Mouse (Mus musculus) forebrain, embryonic 16.5 days (tissue): ENCODE measurements around the gene Scp2d1. TPM values are rescaled to one million over a fixed set of nuclear protein-coding genes. Genes with fewer than 3 reads are reported as not detected.

Experiments used
- ATAC-seq: fragments of 200-750 bp; cut with Nextera tagmentation; 2 replicates; pipeline ENCODE4 v1.8.0; 2017; ENCODE audit warnings: mild to moderate bottlenecking, moderate library complexity
- H3K27ac ChIP-seq: fragments of 300-500 bp; sonication (generic); 2 replicates; pipeline ENCODE4 v1.5.1; 2014; ENCODE audit warnings: low read length, control low read depth
- H3K27me3 ChIP-seq: fragments of 300-500 bp; sonication (generic); replicated peaks from 2 replicates; pipeline ENCODE4 v1.6.1; 2014; ENCODE audit warnings: low read length; ENCODE audit not compliant: control insufficient read depth, insufficient read depth
- H3K36me3 ChIP-seq: fragments of 300-500 bp; sonication (generic); 2 replicates; pipeline ENCODE4 v1.6.1; 2014; ENCODE audit not compliant: control insufficient read depth, insufficient read depth
- H3K4me1 ChIP-seq: fragments of 300-500 bp; sonication (generic); replicated peaks from 2 replicates; pipeline ENCODE4 v1.6.1; 2014; ENCODE audit warnings: low read length; ENCODE audit not compliant: control insufficient read depth, insufficient read depth
- H3K4me2 ChIP-seq: fragments of 300-500 bp; sonication (generic); 2 replicates; pipeline ENCODE4 v1.6.1; 2014; ENCODE audit warnings: mild to moderate bottlenecking, low read length, control low read depth
- H3K4me3 ChIP-seq: fragments of 300-500 bp; sonication (generic); replicated peaks from 2 replicates; pipeline ENCODE4 v1.5.1; 2014; ENCODE audit warnings: mild to moderate bottlenecking, low read length, control low read depth
- H3K9ac ChIP-seq: fragments of 300-500 bp; sonication (generic); replicated peaks from 2 replicates; pipeline ENCODE4 v1.6.1; 2014; ENCODE audit warnings: low read depth, low read length, control low read depth
- H3K9me3 ChIP-seq: fragments of 300-500 bp; sonication (generic); 2 replicates; pipeline ENCODE4 v1.6.1; 2016; ENCODE audit warnings: low read length; ENCODE audit not compliant: control insufficient read depth
- WGBS: fragments of 180-500 bp; shearing (Covaris S2); extraction: QIAGEN DNeasy Blood & Tissue Kit; methylation state at CpG from one replicate; pipeline ENCODE4 v1.1.7; 2014; 5-methylcytosine and 5-hydroxymethylcytosine counted together
- polyA plus RNA-seq: library from polyadenylated mRNA; unstranded; fragments of >200 nt; fragmentation: Nextera tagmentation; extraction: Ambion mirVana; gene quantifications from 2 replicates; pipeline ENCODE4 v1.2.1, GENCODE M21; 2015

The Scp2d1 gene
- polyA plus RNA-seq, 1 experiment from 2014 or later: not detected

DNA sequence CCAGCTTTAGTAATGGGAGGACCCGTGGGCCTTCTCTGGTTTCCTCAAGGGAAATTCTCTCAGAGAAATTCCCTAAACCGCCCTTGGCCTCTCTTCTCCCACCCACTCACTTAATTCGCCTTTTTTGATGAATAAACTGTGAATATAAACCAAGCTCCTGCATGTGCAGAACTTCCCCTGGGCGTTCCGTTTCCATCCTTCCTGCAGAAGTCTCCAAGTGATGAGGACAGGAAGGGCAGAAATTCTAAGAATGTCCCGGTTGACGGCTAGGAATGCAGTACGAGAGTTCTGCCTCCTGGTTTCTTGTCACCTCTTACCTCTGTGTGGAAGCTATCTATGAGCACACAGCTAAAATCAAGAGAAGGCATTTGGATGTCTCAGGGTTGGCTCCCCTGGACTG, 25.9 kb upstream of the Scp2d1 start:
- Histone ChIP-seq H3K36me3 (no peaks in the 10 kb centered on the region), H3K9ac (no peak overlapping the region), H3K4me3 (no peak overlapping the region), H3K9me3 (no peaks in the 10 kb centered on the region), H3K4me2 (no peak overlapping the region), H3K27ac (no peak overlapping the region), H3K27me3 (no peaks in the 10 kb centered on the region), H3K4me1 (no peaks in the 10 kb centered on the region)
- WGBS: 89% methylated on average over 8 of the region's 8 CpGs
- ATAC-seq: no peak

DNA sequence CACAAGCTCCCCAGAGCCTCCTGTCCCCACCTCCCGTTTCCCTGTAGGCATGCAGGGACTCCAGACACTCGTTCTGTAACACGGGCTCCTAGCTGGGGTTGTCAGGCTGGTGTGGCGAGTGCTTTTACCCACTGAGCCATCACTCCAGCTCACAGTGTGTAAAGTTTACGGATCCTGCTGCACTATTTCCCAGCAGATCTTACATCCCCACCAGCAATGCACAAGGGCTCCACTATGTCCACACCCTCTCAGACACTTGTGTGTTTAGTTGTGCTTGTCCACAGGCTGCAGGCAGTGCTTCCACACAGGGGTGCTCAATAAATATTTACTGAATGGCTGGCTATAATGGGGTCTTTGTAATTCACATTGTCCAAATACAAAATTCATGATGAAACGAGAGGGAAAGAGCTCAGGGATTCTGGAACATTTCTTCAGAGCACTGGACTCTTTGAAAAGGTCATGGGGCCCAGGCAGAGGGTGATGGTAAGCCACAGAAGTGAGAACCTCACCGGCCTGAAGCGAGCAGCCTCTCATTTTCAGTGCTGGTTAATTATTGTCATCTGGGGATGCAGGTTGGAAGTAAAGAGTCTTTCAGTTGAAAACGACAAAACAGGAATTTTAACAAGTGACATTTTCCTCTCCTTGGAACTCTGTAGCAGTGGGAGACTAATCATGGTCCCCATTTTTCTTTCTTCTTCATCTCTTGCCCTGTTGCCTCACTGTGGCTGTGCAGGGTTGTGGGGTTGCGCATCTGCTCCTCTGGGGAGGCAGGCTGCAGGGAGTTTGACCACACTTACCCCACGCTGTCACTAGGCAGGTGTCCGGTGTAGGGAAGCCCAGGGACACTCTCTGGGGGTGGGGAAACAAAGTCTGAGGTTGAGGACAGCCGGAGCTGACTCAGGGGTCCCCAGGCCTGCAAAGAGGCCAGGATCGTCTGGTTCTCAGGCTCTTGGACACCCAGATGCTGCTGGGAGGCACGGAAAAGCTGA, 15.4 kb upstream of the Scp2d1 start:
- ATAC-seq: no peak
- Histone ChIP-seq H3K9ac (no peak overlapping the region), H3K4me2 (no peak overlapping the region), H3K27me3 (no peaks in the 10 kb centered on the region), H3K9me3 (no peaks in the 10 kb centered on the region), H3K36me3 (no peaks in the 10 kb centered on the region), H3K4me1 (no peaks in the 10 kb centered on the region), H3K27ac (no peak overlapping the region), H3K4me3 (no peak overlapping the region)
- 58% methylated on average over 15 of the region's 15 CpGs for WGBS

GRCm38 (mm10) chr2:144828457-144828985, 5.1 kb downstream of the Scp2d1 start:
- Histone ChIP-seq H3K27me3 (no peaks in the 10 kb centered on the region), H3K9ac (no peak overlapping the region), H3K4me1 (no peaks in the 10 kb centered on the region), H3K9me3 (no peaks in the 10 kb centered on the region), H3K4me2 (no peak overlapping the region), H3K4me3 (no peak overlapping the region), H3K36me3 (no peaks in the 10 kb centered on the region), H3K27ac (no peak overlapping the region)
- ATAC-seq: no peak
- WGBS: 62% methylated on average over 8 of the region's 8 CpGs

DNA sequence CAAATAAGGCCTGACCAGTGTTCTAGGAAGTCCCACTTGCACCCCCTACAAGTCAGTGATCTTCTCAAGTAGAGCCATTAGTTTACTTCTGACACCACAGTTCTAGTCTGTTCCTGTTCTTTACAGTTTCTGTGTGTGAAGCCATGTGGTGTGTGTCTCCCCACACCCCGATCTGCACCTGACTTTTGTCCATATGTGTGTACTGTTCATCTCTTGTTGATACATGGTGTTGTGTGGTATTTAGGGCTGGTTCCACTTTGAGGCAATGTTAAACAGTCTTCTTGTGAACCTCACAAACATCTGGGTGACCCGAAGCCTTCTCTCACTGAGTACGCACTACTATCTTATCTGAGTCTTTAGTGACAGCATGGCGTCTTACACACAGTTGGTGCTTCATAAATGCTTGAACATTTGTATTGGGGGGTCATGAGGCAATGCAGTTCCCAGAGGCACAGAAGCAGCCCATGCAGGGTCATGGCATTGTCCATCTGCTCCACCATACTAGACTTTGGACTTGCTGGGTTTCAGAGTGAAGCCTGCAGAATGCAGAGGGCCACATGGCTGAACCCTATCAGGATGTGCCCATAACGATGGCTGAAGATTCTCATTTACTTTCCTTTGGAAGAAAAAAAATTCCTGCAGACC, 13.3 kb downstream of the Scp2d1 start:
- no peaks in the 10 kb centered on the region for H3K36me3 ChIP-seq
- no peak for ATAC-seq
- no peak overlapping the region for H3K4me3 ChIP-seq
- 94% methylated on average over 5 of the region's 5 CpGs for WGBS
- H3K9me3 ChIP-seq: no peaks in the 10 kb centered on the region
- H3K27ac ChIP-seq: no peak overlapping the region
- no peaks in the 10 kb centered on the region for H3K4me1 ChIP-seq
- H3K9ac ChIP-seq: no peak overlapping the region
- H3K27me3 ChIP-seq: no peaks in the 10 kb centered on the region
- no peak overlapping the region for H3K4me2 ChIP-seq

DNA sequence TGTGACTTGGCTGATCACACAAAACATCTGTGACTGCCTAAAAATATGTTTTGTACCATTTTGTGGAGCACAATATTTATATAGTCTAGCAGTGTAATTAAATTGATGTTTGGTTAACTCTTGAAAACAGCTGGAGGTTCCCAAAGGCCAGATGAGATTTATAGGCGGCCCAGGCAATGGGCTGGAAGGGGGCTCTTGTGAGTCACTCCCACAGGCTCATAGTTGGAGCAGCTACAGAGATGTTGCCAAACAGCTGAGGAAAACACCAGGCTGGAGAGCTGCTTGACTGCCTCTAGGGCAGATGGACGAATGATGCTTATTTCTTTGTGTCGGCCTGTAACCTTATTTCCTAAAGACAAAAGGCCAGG, 13.8 kb downstream of the Scp2d1 start:
- Histone ChIP-seq H3K27ac (no peak overlapping the region), H3K4me3 (no peak overlapping the region), H3K36me3 (no peaks in the 10 kb centered on the region), H3K9ac (no peak overlapping the region), H3K4me1 (no peaks in the 10 kb centered on the region), H3K27me3 (no peaks in the 10 kb centered on the region), H3K9me3 (no peaks in the 10 kb centered on the region), H3K4me2 (no peak overlapping the region)
- WGBS: 81% methylated on average over 3 of the region's 3 CpGs
- ATAC-seq: no peak

DNA sequence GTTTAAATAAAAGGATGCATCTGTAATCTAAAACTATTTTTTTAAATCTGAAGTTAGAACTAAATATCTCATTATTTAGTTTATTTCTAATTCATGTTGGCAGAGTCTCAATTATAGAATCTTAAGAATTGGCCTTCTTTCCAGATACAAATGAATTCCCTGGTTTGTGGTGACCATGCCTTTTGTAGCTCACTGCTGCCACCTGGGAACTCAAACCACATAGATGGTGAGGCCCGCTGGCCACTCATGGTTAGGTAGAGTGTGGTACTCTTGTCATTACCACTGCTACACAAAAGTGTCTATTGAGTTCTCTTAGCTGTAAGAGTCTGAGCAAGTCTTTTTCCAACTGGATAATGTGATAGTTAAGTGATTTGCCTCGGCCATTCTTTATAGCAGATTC, 45.4 kb downstream of the Scp2d1 start:
- no peak overlapping the region for H3K27ac ChIP-seq
- no peaks in the 10 kb centered on the region for H3K36me3 ChIP-seq
- H3K4me3 ChIP-seq: no peak overlapping the region
- H3K27me3 ChIP-seq: no peaks in the 10 kb centered on the region
- H3K4me2 ChIP-seq: no peak overlapping the region
- WGBS: 66% methylated on average over 2 of the region's 2 CpGs
- H3K9ac ChIP-seq: no peak overlapping the region
- no peak for ATAC-seq
- H3K9me3 ChIP-seq: no peaks in the 10 kb centered on the region
- H3K4me1 ChIP-seq: no peaks in the 10 kb centered on the region

Other genes with a start within 250 kb of the Scp2d1 start
- gene Smim26, start 229.6 kb upstream of the Scp2d1 start, polyA plus RNA-seq: 50.9 and 53.7 TPM in 2 replicates
- gene Dtd1, start 223.8 kb upstream of the Scp2d1 start, polyA plus RNA-seq: 70.5 and 80.4 TPM in 2 replicates